Comparison of ENCODE assay signal across 8 mouse cellular contexts in genomic region chr16:90073510-90073909, GRCm38 (mm10).
DNase-seq lines count a peak whose midpoint lies in the region; ATAC-seq and TF ChIP-seq lines count a peak whose summit lies in the region.

No protein-coding gene starts in this region.

- no peak for TF ChIP-seq CTCF in liver, embryonic 14.5 days (IDR thresholded peaks at IDR 0.05; ENCODE audit: low read depth)
- TF ChIP-seq CTCF in midbrain, postnatal 0 days (IDR thresholded peaks at IDR 0.05), result peak; percentile 29; the same call in 1 of the 2 replicates

- no peaks in the 10 kb centered on the region for H3K9me3 ChIP-seq in liver, embryonic 14.5 days (ENCODE audit: control insufficient read depth, low read length)
- H3K9me3 ChIP-seq in liver, embryonic 11.5 days (ENCODE audit: control insufficient read depth, low read length), result no peaks in the 10 kb centered on the region
- no peaks in the 10 kb centered on the region for H3K9me3 ChIP-seq in embryonic facial prominence, embryonic 14.5 days (ENCODE audit: control insufficient read depth, low read length)
- H3K9me3 ChIP-seq in midbrain, postnatal 0 days (ENCODE audit: low read length), result no peaks in the 10 kb centered on the region

- H3K36me3 ChIP-seq in liver, embryonic 14.5 days (replicated peaks; ENCODE audit: control insufficient read depth, insufficient read depth, low read depth), result no peaks in the 10 kb centered on the region
- no peaks in the 10 kb centered on the region for H3K36me3 ChIP-seq in liver, embryonic 11.5 days (ENCODE audit: control insufficient read depth, insufficient read depth, low read length)
- H3K36me3 ChIP-seq in embryonic facial prominence, embryonic 14.5 days (ENCODE audit: control insufficient read depth, insufficient read depth, low read length), result no peaks in the 10 kb centered on the region
- no peaks in the 10 kb centered on the region for H3K36me3 ChIP-seq in midbrain, postnatal 0 days (ENCODE audit: insufficient read depth, low read length)

- no peak overlapping the region for H3K9ac ChIP-seq in liver, embryonic 14.5 days (replicated peaks)
- H3K9ac ChIP-seq in liver, embryonic 11.5 days (ENCODE audit: low read depth, low read length), result no peak overlapping the region
- H3K9ac ChIP-seq in embryonic facial prominence, embryonic 14.5 days (ENCODE audit: low read depth, low read length), result no peak overlapping the region
- H3K9ac ChIP-seq in midbrain, postnatal 0 days (replicated peaks; ENCODE audit: low read length, poor library complexity, severe bottlenecking), result 0 out of 2 replicates have a peak overlapping the region, but pooled peaks have one; percentile 8

- no peaks in the 10 kb centered on the region for H3K27me3 ChIP-seq in liver, embryonic 14.5 days (ENCODE audit: control insufficient read depth, insufficient read depth, low read length)
- no peaks in the 10 kb centered on the region for H3K27me3 ChIP-seq in liver, embryonic 11.5 days (replicated peaks; ENCODE audit: control insufficient read depth, insufficient read depth, low read length)
- H3K27me3 ChIP-seq in embryonic facial prominence, embryonic 14.5 days (replicated peaks; ENCODE audit: control insufficient read depth, insufficient read depth, low read length), result no peaks in the 10 kb centered on the region
- H3K27me3 ChIP-seq in midbrain, postnatal 0 days (ENCODE audit: insufficient read depth, low read length), result no peaks in the 10 kb centered on the region

- TF ChIP-seq EP300 in liver, embryonic 14.5 days (IDR thresholded peaks at IDR 0.05; ENCODE audit: low read depth), result no peak

- H3K4me2 ChIP-seq in liver, embryonic 14.5 days (ENCODE audit: low read depth), result peak overlapping the region; percentile 38
- no peak overlapping the region for H3K4me2 ChIP-seq in liver, embryonic 11.5 days
- peak overlapping the region; percentile 34 for H3K4me2 ChIP-seq in embryonic facial prominence, embryonic 14.5 days (ENCODE audit: low read depth, low read length)
- H3K4me2 ChIP-seq in midbrain, postnatal 0 days (ENCODE audit: low read depth, low read length, poor library complexity, severe bottlenecking), result no peak overlapping the region

- DNase-seq in liver, embryonic 14.5 days (ENCODE audit: low read depth in 3 of 3, low spot score in 3 of 3), result no peak
- DNase-seq in liver, embryonic 11.5 days (ENCODE audit: low spot score), result no peak
- DNase-seq in embryonic facial prominence, embryonic 14.5 days (ENCODE audit: low spot score), result peak; percentile 84
- peak; percentile 42 for DNase-seq in kidney, adult 18-20 months
- peak; percentile 71 for DNase-seq in midbrain, postnatal 0 days (ENCODE audit: low spot score)
- no peak for DNase-seq in right cerebral cortex, postnatal 10 days (ENCODE audit: low spot score in 2 of 2)
- no peak for DNase-seq in heart, adult 11 months
- no peak for DNase-seq in T-cell, adult 2 months (ENCODE audit: low spot score)

- H3K4me1 ChIP-seq in liver, embryonic 14.5 days (replicated peaks; ENCODE audit: control insufficient read depth in 2 of 2, insufficient read depth in 2 of 2, low read length in 1 of 2), result peaks cover 0 to 16% of the 10 kb centered on the region in 2 experiments; a peak in 2 of 4 replicates
- peaks cover 22% of the 10 kb centered on the region for H3K4me1 ChIP-seq in liver, embryonic 11.5 days (replicated peaks; ENCODE audit: control insufficient read depth, insufficient read depth, low read length)
- peaks cover 31% of the 10 kb centered on the region for H3K4me1 ChIP-seq in embryonic facial prominence, embryonic 14.5 days (ENCODE audit: control insufficient read depth, insufficient read depth, low read length)
- H3K4me1 ChIP-seq in midbrain, postnatal 0 days (ENCODE audit: insufficient read depth, low read length), result peaks cover 17% of the 10 kb centered on the region

- no peak overlapping the region for H3K27ac ChIP-seq in liver, embryonic 14.5 days
- no peak overlapping the region for H3K27ac ChIP-seq in liver, embryonic 11.5 days (ENCODE audit: low read depth, low read length)
- no peak overlapping the region for H3K27ac ChIP-seq in embryonic facial prominence, embryonic 14.5 days (replicated peaks; ENCODE audit: low read depth, low read length)
- H3K27ac ChIP-seq in midbrain, postnatal 0 days (ENCODE audit: low read depth, low read length), result peak overlapping the region; percentile 38; the same call in 1 of the 2 replicates

- no peak overlapping the region for H3K4me3 ChIP-seq in liver, embryonic 14.5 days (ENCODE audit: insufficient read depth in 1 of 2, low read depth in 2 of 2, low read length in 2 of 2)
- H3K4me3 ChIP-seq in liver, embryonic 11.5 days (ENCODE audit: low read depth, low read length), result no peak overlapping the region
- no peak overlapping the region for H3K4me3 ChIP-seq in embryonic facial prominence, embryonic 14.5 days (ENCODE audit: low read depth, low read length)
- H3K4me3 ChIP-seq in midbrain, postnatal 0 days (ENCODE audit: low read depth, low read length), result no peak overlapping the region

- ATAC-seq in liver, embryonic 14.5 days (ENCODE audit: insufficient read depth), result no peak
- no peak for ATAC-seq in liver, embryonic 11.5 days (replicated peaks; ENCODE audit: low FRiP score)
- ATAC-seq in embryonic facial prominence, embryonic 14.5 days (ENCODE audit: low read depth), result peak; percentile 60; the same call in 1 of the 2 replicates
- 0 out of 2 replicates have a peak, but pooled peaks have one; percentile 32 for ATAC-seq in midbrain, postnatal 0 days (ENCODE audit: low FRiP score)

- WGBS in liver, embryonic 14.5 days (ENCODE audit: insufficient replicate concordance), result 59% methylated on average over 7 of the region's 7 CpGs
- WGBS in liver, embryonic 11.5 days, result 73% methylated on average over 7 of the region's 7 CpGs
- 31% methylated on average over 7 of the region's 7 CpGs for WGBS in embryonic facial prominence, embryonic 14.5 days
- 25% methylated on average over 7 of the region's 7 CpGs for WGBS in midbrain, postnatal 0 days

Comparison
In these comparisons a context has a peak if more than half of its experiments do, and no peak if none do; other contexts are left out.
1. H3K4me2 ChIP-seq: peak in liver, embryonic 14.5 days (single experiment) and embryonic facial prominence, embryonic 14.5 days (single experiment); none in liver, embryonic 11.5 days (single experiment) and midbrain, postnatal 0 days (single experiment).
2. ATAC-seq: peak in embryonic facial prominence, embryonic 14.5 days (single experiment) and midbrain, postnatal 0 days (single experiment); none in liver, embryonic 14.5 days (single experiment) and liver, embryonic 11.5 days (single experiment).
3. DNase-seq: peak in embryonic facial prominence, embryonic 14.5 days (single experiment), kidney, adult 18-20 months (single experiment) and midbrain, postnatal 0 days (single experiment); none in liver, embryonic 14.5 days (0 of 3), liver, embryonic 11.5 days (single experiment), right cerebral cortex, postnatal 10 days (0 of 2), heart, adult 11 months (single experiment) and T-cell, adult 2 months (single experiment).